Mouse (Mus musculus) liver, adult 2 months (tissue): ENCODE measurements around the gene Arntl.
A peak's percentile ranks its signal among the peaks of the same experiment; 100 is the strongest.

Experiments
- CTCF ChIP-seq: fragments of 200-500 bp; IDR thresholded peaks from 2 replicates; pipeline ENCODE4 v1.5.1; 2011; ENCODE audit warnings: low read depth, low read length, control low read depth
- POLR2A ChIP-seq: fragments of 200-500 bp; IDR thresholded peaks from 2 replicates; pipeline ENCODE4 v1.6.1; 2011; ENCODE audit warnings: low read length, control low read depth; ENCODE audit not compliant: insufficient read depth; ENCODE audit errors: extremely low read depth

GRCm38 (mm10) chr7:113260321-113261167 is 53.3 kb downstream of the Arntl start:
- TF ChIP-seq POLR2A: no peak
- TF ChIP-seq CTCF: peak; percentile 48
